Mouse (Mus musculus) naive thymus-derived CD4-positive, alpha-beta T cell, adult 5 months (primary cell): ENCODE results near the gene Sipa1l3. TPM values are rescaled to one million over a fixed set of nuclear protein-coding genes. Genes with fewer than 3 reads are reported as not detected.

Source experiments
- polyA plus RNA-seq: library from polyadenylated mRNA; unstranded; fragments of 100-300 nt; shearing (Covaris generic); gene quantifications from one replicate; pipeline ENCODE4 v1.2.1, GENCODE M21; 2017

Gene Sipa1l3
- 10.8 TPM for polyA plus RNA-seq

DNA sequence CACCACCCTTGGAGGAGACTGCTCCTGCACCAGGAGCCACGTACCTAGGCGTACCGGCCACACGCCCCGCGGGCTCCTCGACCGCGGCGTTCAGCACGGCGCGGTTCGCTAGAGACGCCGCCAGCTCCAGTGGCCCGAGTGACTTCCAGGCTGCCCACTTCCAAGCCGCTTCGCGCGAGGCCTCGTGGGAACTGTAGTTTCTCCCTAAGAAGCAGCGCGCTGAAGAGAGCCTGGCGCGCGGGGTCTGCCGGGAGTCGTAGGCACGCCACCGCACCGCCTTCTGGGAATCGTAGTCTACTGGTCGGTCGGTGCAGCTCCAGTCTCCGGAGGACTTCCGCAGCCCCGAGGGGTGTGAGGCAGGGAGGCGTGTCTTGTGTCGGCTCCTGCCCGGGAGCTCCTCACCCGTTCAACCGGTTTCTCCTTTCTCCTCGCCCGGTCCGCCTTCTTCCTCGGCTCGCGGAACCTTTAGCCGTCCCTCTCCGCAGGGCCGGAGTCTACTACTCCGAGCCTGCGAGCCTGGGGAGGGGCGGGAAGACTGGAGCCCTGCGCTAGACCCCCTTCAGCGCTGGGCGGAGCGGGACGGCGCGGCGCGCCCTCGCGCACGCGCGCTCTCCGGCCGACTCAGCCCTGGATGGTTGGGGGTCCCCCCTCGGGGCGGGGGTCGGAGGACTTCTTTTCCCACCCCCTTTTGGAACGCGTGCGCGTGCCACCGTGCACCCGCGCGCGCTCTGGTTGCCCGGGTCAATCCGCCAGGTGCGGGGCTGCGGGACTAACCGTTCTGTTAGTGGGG lies at the start of gene Sipa1l3:
Gene Sipa1l3 (minus strand): TSS at position 221 of the 790 bp plus-strand sequence.

DNA sequence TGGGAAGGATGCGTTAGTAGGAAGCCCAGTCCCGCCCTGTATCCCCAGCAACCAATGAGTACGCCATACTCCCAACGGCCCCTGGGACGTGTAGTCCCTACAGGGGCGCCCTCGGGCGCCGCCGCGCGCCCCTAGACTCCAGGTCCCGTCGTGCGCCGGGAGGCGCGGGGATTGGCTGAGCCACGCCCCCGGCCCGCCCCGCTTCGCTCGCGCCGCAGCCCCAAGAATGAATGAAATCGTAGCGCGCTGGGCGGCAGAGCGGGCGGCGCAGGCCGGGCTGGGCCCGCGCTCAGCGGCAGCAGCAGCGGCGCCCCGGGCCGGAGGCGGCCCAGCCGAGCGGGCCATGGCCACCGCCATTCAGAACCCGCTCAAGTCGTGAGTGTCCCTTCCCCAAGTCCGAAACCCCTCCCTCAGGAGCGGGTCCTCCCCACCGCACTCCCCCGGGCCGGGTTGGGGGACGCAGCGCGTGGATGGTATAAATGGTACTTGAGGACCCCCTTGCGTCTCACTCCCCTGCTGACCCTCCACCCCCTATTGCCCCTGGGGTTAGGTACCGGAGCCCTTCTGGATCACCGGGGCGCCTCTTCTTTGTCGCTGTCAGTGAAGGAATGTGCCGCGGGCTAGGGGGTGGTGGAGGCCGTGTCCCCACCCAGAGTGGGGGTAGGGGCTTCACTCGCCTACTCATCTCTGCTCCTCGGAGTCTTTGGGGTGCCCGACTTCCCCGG lies 214.5 kb downstream of the Sipa1l3 start, which contains the start of gene Dpf1:
Gene Dpf1 (plus strand): TSS at position 214 of the 725 bp plus-strand sequence.

DNA sequence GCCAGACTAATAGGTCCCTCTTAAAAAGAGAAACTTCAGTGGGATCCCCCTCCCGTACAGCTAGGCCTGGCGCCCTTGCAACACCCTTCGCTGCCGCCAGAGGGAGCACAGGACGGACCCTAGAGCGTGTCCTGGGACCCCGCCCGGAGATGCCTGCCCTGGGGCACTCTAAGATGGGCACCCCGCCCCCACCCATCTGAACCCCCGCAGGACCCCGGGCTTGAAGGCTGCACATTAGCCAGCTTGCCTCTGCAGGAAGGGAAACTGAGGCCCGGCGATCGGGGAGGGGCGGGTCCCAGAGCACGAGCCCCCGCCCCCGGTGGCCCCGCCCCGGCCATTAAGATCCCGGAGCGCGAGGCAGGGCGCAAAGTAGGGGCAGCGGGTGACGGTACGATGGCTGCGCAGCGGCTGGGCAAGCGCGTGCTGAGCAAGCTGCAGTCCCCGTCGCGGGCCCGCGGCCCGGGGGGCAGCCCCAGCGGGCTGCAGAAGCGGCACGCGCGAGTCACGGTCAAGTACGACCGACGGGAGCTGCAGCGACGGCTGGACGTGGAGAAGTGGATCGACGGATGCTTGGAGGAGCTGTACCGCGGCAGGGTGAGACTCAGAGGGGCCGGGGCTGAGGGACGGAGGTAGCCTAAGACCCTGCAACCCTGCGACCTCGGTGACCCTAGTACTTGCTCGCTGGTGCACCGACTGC lies 229.4 kb downstream of the Sipa1l3 start, which contains the start of gene Ppp1r14a:
Gene Ppp1r14a (plus strand): TSS at position 367 of the 697 bp plus-strand sequence.

GRCm38 (mm10) chr7:29281201-29282073 lies 237.0 kb downstream of the Sipa1l3 start, which contains the start of gene Spint2:
Gene Spint2 (minus strand): TSS chr7:29281912.

Other genes with a start within 250 kb of the Sipa1l3 start
- 154 TPM for gene Spint2, start 236.7 kb downstream of the Sipa1l3 start, polyA plus RNA-seq
- gene Ppp1r14a, start 229.3 kb downstream of the Sipa1l3 start, polyA plus RNA-seq: not detected
- gene Dpf1, start 214.7 kb downstream of the Sipa1l3 start, polyA plus RNA-seq: not detected
- gene Catsperg2, start 208.4 kb upstream of the Sipa1l3 start, polyA plus RNA-seq: not detected
- 18.6 TPM for gene Zfp84, start 249.9 kb upstream of the Sipa1l3 start, polyA plus RNA-seq